Mouse (Mus musculus) cerebellum, adult 2 months (tissue): ENCODE results near the gene Nrxn2. TPM values are rescaled to one million over a fixed set of nuclear protein-coding genes. Genes with fewer than 3 reads are reported as not detected.

ENCODE experiments used
- DNase-seq, 2 experiments: peaks; one replicate each; pipeline ENCODE4 v3.0.0; 2021
- H3K27ac ChIP-seq: fragments of 200-500 bp; 2 replicates; pipeline ENCODE4 v1.5.1; 2012; ENCODE audit warnings: low read length, control low read depth, inconsistent platforms; ENCODE audit not compliant: insufficient read depth
- H3K27me3 ChIP-seq: fragments of 200-500 bp; 2 replicates; pipeline ENCODE4 v1.6.1; 2012; ENCODE audit warnings: inconsistent platforms, mild to moderate bottlenecking, low read length, moderate library complexity; ENCODE audit not compliant: control insufficient read depth, insufficient read depth
- H3K4me1 ChIP-seq: fragments of 200-500 bp; 2 replicates; pipeline ENCODE4 v1.6.1; 2011; ENCODE audit warnings: low read length; ENCODE audit not compliant: control insufficient read depth, insufficient read depth
- H3K4me3 ChIP-seq: fragments of 200-500 bp; replicated peaks from 2 replicates; pipeline ENCODE3; 2011; ENCODE audit warnings: mild to moderate bottlenecking, low read depth, low read length, control low read depth; ENCODE audit not compliant: insufficient read depth
- CTCF ChIP-seq: fragments of 200-500 bp; IDR thresholded peaks from 2 replicates; pipeline ENCODE4 v1.5.1; 2011; ENCODE audit warnings: low read depth, mild to moderate bottlenecking, control low read depth, low read length, moderate library complexity, borderline replicate concordance; ENCODE audit not compliant: insufficient read depth
- POLR2A ChIP-seq: fragments of 200-500 bp; IDR thresholded peaks from 2 replicates; pipeline ENCODE4 v1.6.1; 2011; ENCODE audit warnings: low read length, control low read depth, borderline replicate concordance; ENCODE audit not compliant: insufficient read depth
- WGBS: fragments of 180-500 bp; shearing (Covaris S2); methylation state at CpG from one replicate; pipeline ENCODE4 v1.1.7; 2018; 5-methylcytosine and 5-hydroxymethylcytosine counted together
- polyA plus RNA-seq: library from polyadenylated mRNA; depleted of rRNA; stranded (reverse); fragments of >200 nt; gene quantifications from 2 replicates; pipeline ENCODE4 v1.2.3, GENCODE M21; 2012

Gene Nrxn2
- polyA plus RNA-seq, 1 experiment = 420 TPM

DNA sequence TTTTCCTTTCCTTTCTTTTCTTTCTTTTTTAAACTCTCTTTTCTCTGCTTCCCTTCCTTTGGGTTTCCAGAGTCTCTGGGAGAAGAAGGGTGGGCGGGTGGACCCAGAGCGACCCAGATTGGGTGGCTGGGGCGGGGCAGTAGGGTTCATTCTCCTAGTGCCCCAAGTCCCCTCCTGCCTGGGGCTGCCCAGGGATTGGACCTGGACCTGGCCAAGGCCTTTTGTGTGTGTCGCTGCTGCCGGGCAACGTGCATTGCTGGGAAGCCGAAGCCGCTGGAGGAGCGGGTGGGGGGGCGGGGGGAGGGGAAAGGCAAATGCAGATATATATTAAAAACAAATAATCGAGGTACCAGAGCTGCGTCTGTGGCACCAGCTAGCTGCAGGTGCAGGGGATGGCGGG, 114.1 kb downstream of the Nrxn2 start:
- Histone ChIP-seq H3K27me3 (no peaks in the 10 kb centered on the region), H3K27ac (peak overlapping the region; percentile 92; the same call in 1 of the 2 replicates), H3K4me3 (no peak overlapping the region), H3K4me1 (peaks cover 87% of the 10 kb centered on the region)
- TF ChIP-seq POLR2A = no peak
- TF ChIP-seq CTCF = no peak
- DNase-seq = no peak
- 31% methylated on average over 13 of the region's 13 CpGs for WGBS

DNA sequence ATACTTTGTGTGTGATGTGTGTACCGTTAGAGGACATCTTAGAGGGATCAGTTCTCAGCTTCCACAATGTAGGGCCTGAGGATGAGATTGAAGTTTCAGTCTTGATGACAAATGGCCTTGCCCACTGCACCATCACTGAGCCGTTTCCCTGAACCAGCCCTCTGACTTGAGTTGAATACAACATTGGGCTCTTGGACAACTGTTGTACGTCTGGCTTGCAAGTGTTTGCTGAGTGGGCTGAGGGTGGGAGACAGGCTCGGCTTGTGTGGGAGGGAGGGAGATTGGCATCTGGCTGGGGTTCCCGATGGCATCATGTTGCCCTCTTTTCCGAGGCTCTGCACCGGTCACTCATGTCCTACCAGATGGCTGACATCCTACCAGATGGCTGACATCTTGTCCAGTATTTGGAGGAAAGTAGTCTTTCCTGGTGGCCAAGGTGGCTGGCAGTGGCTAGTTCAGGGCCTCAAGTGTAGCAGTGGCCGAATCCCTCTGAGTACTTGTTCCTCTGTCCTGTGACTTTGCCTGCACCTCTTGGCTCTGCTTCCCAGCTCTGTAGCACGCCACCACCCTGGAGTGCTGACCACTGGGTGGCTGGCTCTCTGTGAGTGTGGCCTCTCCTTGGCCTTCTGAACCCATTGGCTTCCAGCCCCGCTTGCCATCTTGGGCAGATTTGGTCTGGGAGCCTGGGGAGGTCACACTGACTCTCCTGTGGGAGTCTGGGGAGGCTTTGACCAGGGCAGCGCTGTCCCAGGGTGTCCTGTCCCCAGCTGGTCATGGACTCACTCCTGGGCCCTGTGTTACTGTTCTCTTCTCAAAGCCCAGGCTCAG, 115.0 kb downstream of the Nrxn2 start:
- no peak overlapping the region for H3K4me3 ChIP-seq
- no peaks in the 10 kb centered on the region for H3K27me3 ChIP-seq
- WGBS = 15% methylated on average over 11 of the region's 11 CpGs
- peaks cover 87% of the 10 kb centered on the region for H3K4me1 ChIP-seq
- H3K27ac ChIP-seq = peak overlapping the region; percentile 78
- peak; percentile 2; the same call in 1 of the 2 replicates for TF ChIP-seq CTCF
- TF ChIP-seq POLR2A = no peak
- DNase-seq = peak; percentile 79 to 85

DNA sequence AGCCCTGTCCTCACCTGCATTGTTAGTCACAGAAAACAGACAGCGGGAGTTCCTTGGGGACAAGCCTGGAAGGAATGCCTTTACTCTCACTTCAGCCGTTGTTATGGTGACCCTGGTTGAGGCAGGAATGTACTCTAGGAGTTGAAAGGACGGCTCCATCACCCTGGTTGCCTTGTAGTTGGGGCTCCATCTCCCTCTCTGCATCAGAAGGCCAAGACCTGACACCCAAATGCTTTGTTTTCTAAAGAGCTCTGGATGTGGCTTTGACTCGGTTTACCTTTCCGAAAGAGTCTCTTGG, 115.5 kb downstream of the Nrxn2 start:
- Histone ChIP-seq H3K4me3 (no peak overlapping the region), H3K27ac (peak overlapping the region; percentile 78), H3K4me1 (peaks cover 87% of the 10 kb centered on the region), H3K27me3 (no peaks in the 10 kb centered on the region)
- TF ChIP-seq CTCF (no peak), POLR2A (no peak)
- no peak for DNase-seq
- 61% methylated on average over 5 of the region's 5 CpGs for WGBS

DNA sequence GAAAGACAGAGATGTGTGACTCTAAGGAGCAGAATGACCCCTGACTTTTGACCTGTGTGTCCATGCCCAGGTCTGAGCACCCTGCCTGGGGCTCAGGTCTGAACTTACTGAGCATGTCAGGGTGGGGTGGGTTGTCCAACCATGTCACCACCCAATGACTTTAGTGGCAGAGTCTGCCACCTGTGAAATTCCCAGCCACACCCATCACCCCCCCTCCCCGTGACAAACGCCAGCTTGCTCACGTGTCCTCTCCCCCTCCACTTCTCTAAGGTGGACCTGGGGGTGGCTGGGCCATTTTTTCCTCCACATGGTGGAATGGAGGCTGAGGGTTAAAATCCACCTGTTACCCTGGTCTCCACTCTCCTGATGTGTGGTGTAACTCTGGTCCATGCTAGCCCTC, 117.7 kb downstream of the Nrxn2 start:
- H3K27me3 ChIP-seq = no peaks in the 10 kb centered on the region
- 42% methylated on average over 3 of the region's 3 CpGs for WGBS
- DNase-seq = no peak
- H3K4me3 ChIP-seq = no peak overlapping the region
- TF ChIP-seq CTCF (no peak), POLR2A (no peak)
- peak overlapping the region; percentile 74 for H3K27ac ChIP-seq
- peaks cover 93% of the 10 kb centered on the region for H3K4me1 ChIP-seq

DNA sequence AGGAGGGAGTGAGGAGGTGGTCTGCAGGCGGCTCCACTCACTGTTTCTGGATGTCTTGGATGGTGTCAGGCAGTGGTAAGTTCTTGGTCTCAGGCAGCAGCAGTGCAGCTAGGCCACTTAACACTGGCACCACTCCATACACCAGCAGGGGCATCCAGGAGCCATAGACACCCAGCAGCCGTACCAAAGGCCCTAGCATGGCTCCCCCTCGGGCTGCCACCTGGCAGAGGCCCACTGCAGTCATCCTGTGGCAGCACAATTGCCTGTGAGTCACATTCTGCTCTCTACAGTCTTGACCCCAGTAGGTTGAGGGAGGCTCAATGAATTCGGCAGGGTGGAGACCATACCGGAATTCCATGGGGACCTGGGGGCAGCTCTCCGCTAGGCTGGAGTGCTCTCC, 118.2 kb downstream of the Nrxn2 start:
- H3K4me1 ChIP-seq = peaks cover 92% of the 10 kb centered on the region
- H3K27ac ChIP-seq = peak overlapping the region; percentile 74
- no peaks in the 10 kb centered on the region for H3K27me3 ChIP-seq
- TF ChIP-seq CTCF (no peak), POLR2A (no peak)
- DNase-seq = peak; percentile 72 to 78
- 18% methylated on average over 6 of the region's 6 CpGs for WGBS
- H3K4me3 ChIP-seq = no peak overlapping the region

DNA sequence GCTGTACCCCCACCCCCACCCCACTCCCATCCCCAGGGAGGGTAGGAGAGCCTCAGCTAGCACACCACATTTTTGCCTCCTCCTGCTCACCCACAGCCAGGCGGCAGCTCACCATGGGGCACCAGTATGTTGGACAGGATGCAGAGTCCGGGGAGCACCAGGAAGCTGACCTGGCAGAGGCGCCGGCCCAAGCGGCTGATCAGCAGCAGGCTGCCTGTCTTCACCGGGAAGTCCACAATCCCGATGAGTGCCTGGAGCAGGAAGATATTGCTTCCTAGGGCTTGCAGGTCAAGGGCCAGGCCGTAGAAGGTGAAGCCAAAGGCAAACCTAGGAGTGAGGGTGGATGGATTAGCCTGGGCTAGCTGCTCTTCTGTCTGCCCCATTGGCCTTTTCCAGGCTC, 119.0 kb downstream of the Nrxn2 start:
- DNase-seq = peak; percentile 72 to 75
- Histone ChIP-seq H3K4me3 (no peak overlapping the region), H3K27ac (peak overlapping the region; percentile 74), H3K4me1 (peaks cover 92% of the 10 kb centered on the region), H3K27me3 (no peaks in the 10 kb centered on the region)
- TF ChIP-seq POLR2A (no peak), CTCF (no peak)
- WGBS = 12% methylated on average over 8 of the region's 8 CpGs

DNA sequence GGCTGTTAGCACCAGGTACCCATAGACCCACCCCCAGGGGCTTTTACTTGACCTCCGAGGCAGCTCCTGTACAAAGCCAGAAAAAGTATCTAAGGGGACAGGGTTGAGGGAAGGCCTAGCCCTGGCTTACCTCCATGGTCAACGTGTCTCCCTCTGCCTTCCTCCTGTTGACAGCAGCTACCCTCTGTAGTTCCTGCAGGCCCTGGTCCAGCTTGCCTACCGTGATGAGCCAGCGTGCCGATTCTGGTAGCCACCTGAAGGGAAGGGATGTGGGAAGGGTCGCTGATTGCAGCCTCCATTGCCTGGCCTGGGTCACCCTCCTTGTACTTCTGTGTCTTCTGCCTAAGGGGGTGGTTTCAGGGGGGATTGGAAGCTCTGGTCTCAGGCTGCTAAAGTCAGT, 120.0 kb downstream of the Nrxn2 start:
- Histone ChIP-seq H3K4me1 (peaks cover 86% of the 10 kb centered on the region), H3K4me3 (no peak overlapping the region), H3K27me3 (no peaks in the 10 kb centered on the region), H3K27ac (peak overlapping the region; percentile 74)
- DNase-seq = peak in 1 of 2 experiments; percentile 44
- TF ChIP-seq POLR2A (no peak), CTCF (no peak)
- WGBS = 37% methylated on average over 6 of the region's 6 CpGs

DNA sequence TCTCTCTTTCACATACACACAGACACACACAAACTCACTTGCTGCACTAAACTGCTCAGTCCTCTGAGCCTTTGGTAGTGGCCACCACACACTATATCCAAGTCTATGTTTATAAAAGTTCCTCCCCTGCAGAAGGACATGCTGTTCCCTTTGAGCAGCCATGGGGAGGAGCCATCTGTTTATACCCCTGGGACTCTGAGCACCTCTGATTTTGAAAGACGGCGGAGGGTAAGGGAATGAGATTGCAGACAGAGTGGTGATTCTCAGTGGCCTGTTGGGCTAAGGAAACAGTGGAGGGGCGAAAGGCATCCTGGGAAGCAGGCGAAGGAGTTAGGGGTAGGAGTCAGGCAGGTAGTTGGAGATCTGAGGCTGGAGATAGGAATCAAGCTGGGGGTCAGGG, 121.1 kb downstream of the Nrxn2 start:
- WGBS = 59% methylated on average over 4 of the region's 4 CpGs
- Histone ChIP-seq H3K27ac (no peak overlapping the region), H3K27me3 (no peaks in the 10 kb centered on the region), H3K4me1 (peaks cover 78% of the 10 kb centered on the region), H3K4me3 (no peak overlapping the region)
- peak; percentile 17 to 20 for DNase-seq
- TF ChIP-seq POLR2A (no peak), CTCF (no peak)
